Mouse (Mus musculus) limb, embryonic 14.5 days (tissue): ENCODE measurements around the gene Ago1. TPM values are rescaled to one million over a fixed set of nuclear protein-coding genes. Genes with fewer than 3 reads are reported as not detected.

Source experiments
- ATAC-seq: fragments of 200-750 bp; cut with Nextera tagmentation; 2 replicates; pipeline ENCODE4 v1.8.0; 2017; ENCODE audit warnings: low read depth, moderate number of reproducible peaks, moderate TSS enrichment; ENCODE audit not compliant: low FRiP score
- DNase-seq: peaks from one replicate; pipeline ENCODE4 v3.0.0-alpha.2; 2015; ENCODE audit warnings: low spot score
- H3K27ac ChIP-seq: fragments of 300-500 bp; sonication (generic); replicated peaks from 2 replicates; pipeline ENCODE4 v1.5.1; 2014; ENCODE audit warnings: low read depth, mild to moderate bottlenecking, low read length, moderate library complexity, mixed read lengths
- H3K27me3 ChIP-seq: fragments of 300-500 bp; sonication (generic); 2 replicates; pipeline ENCODE4 v1.6.1; 2014; ENCODE audit warnings: low read length, mixed read lengths; ENCODE audit not compliant: control insufficient read depth, insufficient read depth
- H3K36me3 ChIP-seq: fragments of 300-500 bp; sonication (generic); 2 replicates; pipeline ENCODE4 v1.6.1; 2014; ENCODE audit warnings: mild to moderate bottlenecking, low read length, moderate library complexity, mixed read lengths; ENCODE audit not compliant: control insufficient read depth, insufficient read depth
- H3K4me1 ChIP-seq: fragments of 300-500 bp; sonication (generic); 2 replicates; pipeline ENCODE4 v1.6.1; 2014; ENCODE audit warnings: antibody characterized with exemption, low read length, mixed read lengths; ENCODE audit not compliant: control insufficient read depth, insufficient read depth
- H3K4me2 ChIP-seq: fragments of 300-500 bp; sonication (generic); replicated peaks from 2 replicates; pipeline ENCODE4 v1.6.1; 2014; ENCODE audit warnings: low read depth, mild to moderate bottlenecking, low read length, moderate library complexity; ENCODE audit not compliant: severe bottlenecking
- H3K4me3 ChIP-seq: fragments of 300-500 bp; sonication (generic); replicated peaks from 2 replicates; pipeline ENCODE4 v1.5.1; 2014; ENCODE audit warnings: low read length
- H3K9ac ChIP-seq: fragments of 300-500 bp; sonication (generic); 2 replicates; pipeline ENCODE4 v1.6.1; 2014; ENCODE audit warnings: mild to moderate bottlenecking, low read depth, low read length, moderate library complexity; ENCODE audit not compliant: severe bottlenecking
- H3K9me3 ChIP-seq: fragments of 300-500 bp; sonication (generic); 2 replicates; pipeline ENCODE4 v1.6.1; 2016; ENCODE audit warnings: low read length; ENCODE audit not compliant: control insufficient read depth
- POLR2A ChIP-seq: fragments of 200-500 bp; IDR thresholded peaks from 2 replicates; pipeline ENCODE4 v1.8.0; 2012; ENCODE audit warnings: inconsistent platforms, mild to moderate bottlenecking, moderate library complexity, borderline replicate concordance; ENCODE audit not compliant: insufficient read depth, insufficient read length; ENCODE audit errors: extremely low read depth
- WGBS: fragments of 180-500 bp; shearing (Covaris S2); extraction: QIAGEN DNeasy Blood & Tissue Kit; methylation state at CpG from one replicate; pipeline ENCODE4 v1.1.7; 2014; 5-methylcytosine and 5-hydroxymethylcytosine counted together
- polyA plus RNA-seq, 2 experiments: library from polyadenylated mRNA; depleted of rRNA in 1 of 2; stranded (reverse) in 1 of 2; unstranded in 1 of 2; fragments of >200 nt; fragmentation: Nextera tagmentation in 1 of 2; extraction: Ambion mirVana in 1 of 2; gene quantifications; 2 replicates each; pipeline versions ENCODE4 v1.2.1 to v1.2.3; 2012 to 2014

Gene Ago1
- polyA plus RNA-seq, 2 experiments = 7.2 to 22.6 TPM

- no peaks in the 10 kb centered on the region for H3K27me3 ChIP-seq
- 0 out of 2 replicates have a peak, but pooled peaks cover 5% of the 10 kb centered on the region for H3K4me1 ChIP-seq
- H3K9ac ChIP-seq = no peak overlapping the region
- H3K9me3 ChIP-seq = no peaks in the 10 kb centered on the region
- H3K36me3 ChIP-seq = peaks cover 12% of the 10 kb centered on the region; the same call in 1 of the 2 replicates
- no peak for ATAC-seq
- no peak for TF ChIP-seq POLR2A
- H3K27ac ChIP-seq = no peak overlapping the region
- WGBS = 74% methylated on average over 4 of the region's 4 CpGs
- H3K4me2 ChIP-seq = no peak overlapping the region
- no peak for DNase-seq
- H3K4me3 ChIP-seq = no peak overlapping the region
Observed at GRCm38 (mm10) chr4:126431746-126432145, 36.6 kb downstream of the Ago1 start.

- WGBS = under 1% methylated on average over 55 of the region's 65 CpGs
- peak; percentile 92 for ATAC-seq
Observed at GRCm38 (mm10) chr4:126429347-126430079, 38.9 kb downstream of the Ago1 start, which contains the start of gene Ago3. Ago3 (minus strand) TSS chr4:126429556.

DNA sequence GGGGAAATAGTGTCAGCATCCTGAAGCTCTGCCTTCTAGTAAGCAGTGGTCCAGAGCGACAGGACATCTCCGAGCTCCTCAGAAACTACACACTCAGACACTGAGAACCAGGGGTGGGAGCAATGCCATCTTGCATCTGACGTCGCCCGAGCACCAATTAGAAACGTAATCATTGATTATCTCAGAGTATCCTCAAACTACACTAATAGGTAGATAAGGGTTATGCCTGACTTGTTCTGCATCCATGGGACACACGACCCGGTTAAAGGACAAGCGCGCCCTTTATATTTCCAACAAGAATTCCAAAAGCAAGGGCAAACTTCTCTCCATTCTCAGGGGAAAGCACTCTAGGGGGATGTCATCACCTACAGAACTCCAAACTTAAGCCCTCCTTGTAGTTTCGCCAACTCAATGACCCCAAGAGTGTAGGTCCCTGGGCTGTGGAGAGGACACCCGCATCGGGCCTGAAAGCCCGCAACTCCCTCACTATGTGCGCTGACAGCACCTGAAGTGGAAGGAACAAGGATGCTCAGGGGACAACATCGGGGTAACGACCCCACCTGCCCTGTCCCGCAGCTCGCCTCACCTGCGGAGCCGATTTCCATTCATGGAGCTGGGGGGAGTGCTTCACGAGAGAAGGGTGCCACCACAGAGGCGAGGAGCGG is 39.6 kb downstream of the Ago1 start:
- H3K36me3 ChIP-seq = no peaks in the 10 kb centered on the region
- ATAC-seq (no peak; the same call in 1 of the 2 replicates), DNase-seq (peak; percentile 3)
- WGBS = 3% methylated on average over 24 of the region's 24 CpGs
- H3K27ac ChIP-seq = peak overlapping the region; percentile 72
- H3K4me1 ChIP-seq = 0 out of 2 replicates have a peak, but pooled peaks cover 5% of the 10 kb centered on the region
- H3K4me3 ChIP-seq = peak overlapping the region; percentile 94
- no peak for TF ChIP-seq POLR2A
- H3K4me2 ChIP-seq = peak overlapping the region; percentile 76
- peak overlapping the region; percentile 89 for H3K9ac ChIP-seq
- H3K9me3 ChIP-seq = no peaks in the 10 kb centered on the region
- H3K27me3 ChIP-seq = no peaks in the 10 kb centered on the region

More at GRCm38 (mm10) chr4:126429347-126430079, 38.9 kb downstream of the Ago1 start, which contains the start of gene Ago3:
- Histone ChIP-seq H3K9me3 (no peaks in the 10 kb centered on the region), H3K4me3 (peak within 1 kb of the TSS; percentile 94), H3K9ac (peak within 1 kb of the TSS; percentile 89), H3K27ac (peak within 1 kb of the TSS; percentile 79), H3K27me3 (no peaks in the 10 kb centered on the region), H3K4me1 (0 out of 2 replicates have a peak, but pooled peaks cover 5% of the 10 kb centered on the region), H3K4me2 (peak within 1 kb of the TSS; percentile 76), H3K36me3 (no peaks in the 10 kb centered on the region)
- TF ChIP-seq POLR2A = 0 out of 2 replicates have a peak, but pooled peaks have one; percentile 40
- peak; percentile 79 for DNase-seq

GRCm38 (mm10) chr4:126423866-126424265 is 44.5 kb downstream of the Ago1 start:
- no peak for DNase-seq
- WGBS = 84% methylated on average over 2 of the region's 2 CpGs
- Histone ChIP-seq H3K36me3 (no peaks in the 10 kb centered on the region), H3K9ac (no peak overlapping the region), H3K4me3 (no peak overlapping the region), H3K9me3 (no peaks in the 10 kb centered on the region), H3K4me1 (0 out of 2 replicates have a peak, but pooled peaks cover 5% of the 10 kb centered on the region), H3K27ac (no peak overlapping the region), H3K27me3 (no peaks in the 10 kb centered on the region), H3K4me2 (no peak overlapping the region)
- no peak for ATAC-seq
- no peak for TF ChIP-seq POLR2A

DNA sequence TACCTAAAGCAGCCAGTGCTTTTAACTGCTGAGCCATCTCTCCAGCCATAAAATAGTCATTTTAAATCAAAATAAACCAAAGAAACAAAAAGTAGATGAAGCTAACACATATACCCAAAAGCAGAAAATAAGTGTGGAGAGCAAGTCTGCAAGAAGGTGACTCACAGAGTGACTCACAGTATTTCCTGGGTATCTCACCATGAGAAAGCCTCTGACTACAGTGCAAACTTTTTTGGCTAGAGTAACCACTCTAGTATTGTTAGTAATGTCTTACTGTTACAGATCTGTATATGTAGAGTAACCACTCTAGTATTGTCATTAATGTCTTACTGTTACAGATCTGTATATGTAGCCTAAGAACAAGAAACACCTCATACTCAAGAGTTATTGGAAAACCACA is 52.7 kb downstream of the Ago1 start:
- Histone ChIP-seq H3K4me2 (no peak overlapping the region), H3K27me3 (no peaks in the 10 kb centered on the region), H3K4me3 (no peak overlapping the region), H3K9ac (no peak overlapping the region), H3K4me1 (no peaks in the 10 kb centered on the region), H3K27ac (no peak overlapping the region), H3K36me3 (peaks cover 15% of the 10 kb centered on the region; the same call in 1 of the 2 replicates), H3K9me3 (no peaks in the 10 kb centered on the region)
- no peak for DNase-seq
- no peak for TF ChIP-seq POLR2A
- ATAC-seq = no peak
